Mouse (Mus musculus): ENCODE measurements around the gene Cfl1.
A peak's percentile ranks its signal among the peaks of the same experiment; 100 is the strongest.
"Not testable (repeated sequence)": the region's sequence is repeated elsewhere in the genome, so short reads cannot be mapped to it uniquely, and the experiment has no call there.

Gene Cfl1

GRCm38 (mm10) chr19:5489721-5490120, 534 bp upstream of the Cfl1 start:
- not testable (repeated sequence) for DNase-seq (ENCODE audit: low read depth)

GRCm38 (mm10) chr19:5490898-5491708, 848 bp downstream of the Cfl1 start:
- peak; percentile 78 for DNase-seq (ENCODE audit: low read depth)

- DNase-seq (ENCODE audit: low read depth), result no peak
These were observed 2.4 kb downstream of the Cfl1 start for GRCm38 (mm10) chr19:5492641-5493040.

- not testable (repeated sequence) for DNase-seq (ENCODE audit: low read depth)
These were observed 3.1 kb downstream of the Cfl1 start for GRCm38 (mm10) chr19:5493301-5493721.

- no peak for DNase-seq (ENCODE audit: low read depth)
These were observed 4.1 kb downstream of the Cfl1 start for GRCm38 (mm10) chr19:5494314-5494713.

DNA sequence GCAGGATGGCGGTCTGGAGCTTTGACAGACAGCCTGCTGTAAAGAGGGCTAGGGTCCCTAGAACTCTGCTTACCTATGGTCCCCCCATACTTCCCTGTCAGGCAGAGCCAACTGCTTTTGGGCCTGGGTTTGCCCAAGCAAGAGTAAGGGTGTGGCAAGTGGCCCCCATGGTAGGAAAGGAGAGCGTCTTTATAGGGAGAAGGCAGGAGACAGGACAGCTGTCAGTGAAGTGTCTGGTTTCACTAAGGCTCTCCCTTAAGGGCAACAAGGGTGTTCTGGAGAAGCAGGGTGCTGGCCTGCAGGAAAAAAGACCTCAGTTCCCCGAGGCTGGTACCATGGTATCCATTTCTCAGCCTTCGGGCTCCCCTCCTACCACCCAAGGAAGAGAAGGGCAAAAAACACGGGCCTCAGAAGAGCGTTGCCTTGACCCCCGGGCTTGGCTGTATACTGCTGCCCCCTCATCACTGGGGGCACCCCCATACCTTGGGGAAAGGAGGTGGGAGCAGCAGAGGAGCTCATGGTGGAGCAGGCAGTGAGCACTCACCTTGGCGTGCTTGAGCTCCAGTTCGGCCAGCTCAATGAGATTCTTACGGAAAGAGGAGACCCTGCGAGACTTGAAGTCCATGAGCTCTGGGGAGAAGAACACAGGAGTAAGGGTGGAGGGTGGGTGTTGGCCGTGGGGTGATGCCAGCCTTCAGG, 5.2 kb downstream of the Cfl1 start:
- DNase-seq (ENCODE audit: low read depth), result no peak

- no peak for DNase-seq (ENCODE audit: low read depth)
These were observed 5.8 kb downstream of the Cfl1 start for GRCm38 (mm10) chr19:5496052-5496370.

DNA sequence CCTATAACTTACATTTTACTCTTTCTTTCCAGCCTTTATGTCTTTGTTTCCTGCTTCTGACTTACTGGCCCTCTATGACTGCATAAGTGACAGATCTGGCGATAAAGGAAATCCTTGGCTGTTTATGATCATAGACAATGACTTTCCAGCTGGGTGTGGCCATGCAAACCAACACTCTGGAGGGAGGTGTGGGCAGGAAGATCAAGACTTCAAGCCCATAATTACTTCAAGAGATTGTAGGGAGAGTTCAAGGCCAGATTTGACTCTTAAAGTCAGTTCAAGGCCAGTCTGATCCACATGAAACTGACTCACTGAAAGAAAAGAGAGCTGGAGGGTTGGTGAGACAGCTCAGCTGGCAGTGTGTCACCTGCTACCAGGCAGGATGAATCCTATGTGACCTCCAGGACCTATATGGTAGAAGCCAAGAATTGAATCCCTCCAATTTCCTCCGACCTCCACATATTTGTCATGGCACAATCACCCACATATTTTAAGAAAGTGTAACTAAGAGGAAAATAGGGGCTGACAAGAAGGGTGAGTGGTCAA, 10.1 kb downstream of the Cfl1 start:
- no peak for DNase-seq (ENCODE audit: low read depth)

GRCm38 (mm10) chr19:5503687-5504086, 13.4 kb downstream of the Cfl1 start, which contains the start of gene 1700020D05Rik:
TSS of gene 1700020D05Rik (minus strand) at chr19:5503787.
- no peak for DNase-seq (ENCODE audit: low read depth)

DNA sequence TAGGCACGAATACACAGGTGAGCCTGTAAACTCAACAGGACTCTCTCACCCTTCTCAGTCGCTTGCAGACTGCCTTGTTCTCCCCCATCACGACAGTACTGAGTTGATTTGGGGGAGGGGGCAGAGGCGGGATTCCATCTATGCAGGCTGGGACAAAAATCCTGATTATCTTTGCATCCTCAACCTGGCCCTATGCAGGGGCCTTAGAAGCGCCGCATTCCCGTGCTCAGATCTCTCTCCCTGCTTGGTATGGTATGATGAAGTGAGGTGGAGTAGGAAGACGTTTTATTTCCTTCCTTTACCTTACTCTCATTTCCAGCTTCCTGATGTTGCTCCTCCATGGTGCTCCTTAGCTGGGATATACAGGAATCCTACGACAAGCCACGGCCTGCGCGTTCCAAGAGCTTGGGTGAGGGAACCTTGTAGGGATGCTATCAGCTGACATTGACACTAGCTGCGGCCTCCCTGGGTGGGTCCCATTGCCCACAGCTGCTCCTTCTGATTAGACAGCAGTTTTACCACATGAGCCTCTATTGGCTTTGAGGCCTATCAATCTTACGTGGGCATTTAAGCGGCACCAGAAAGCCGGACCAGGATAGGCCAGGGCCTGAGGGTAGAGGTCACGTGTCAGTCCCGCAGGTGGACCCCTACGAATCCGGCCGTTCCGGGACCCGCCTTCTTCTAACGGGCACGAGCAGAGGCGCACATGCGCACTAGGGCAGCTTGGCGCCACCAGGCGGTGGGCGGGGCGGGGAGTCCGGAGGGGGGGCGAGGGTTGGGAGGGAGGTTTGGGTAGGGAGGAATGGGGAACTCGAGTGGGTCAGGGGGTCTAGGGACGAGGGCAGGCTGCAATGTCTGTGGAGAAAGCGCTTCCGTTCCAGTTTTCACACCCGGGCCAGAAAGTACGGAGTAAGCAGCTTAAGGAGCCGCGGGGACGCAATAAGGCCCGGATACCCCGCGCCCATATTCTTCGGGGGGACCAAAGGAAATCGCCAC, 20.1 kb downstream of the Cfl1 start, which contains the start of gene Snx32:
Gene Snx32 (minus strand): TSS at position 508 of the 996 bp plus-strand sequence.
- DNase-seq (ENCODE audit: low read depth), result peak; percentile 98

DNA sequence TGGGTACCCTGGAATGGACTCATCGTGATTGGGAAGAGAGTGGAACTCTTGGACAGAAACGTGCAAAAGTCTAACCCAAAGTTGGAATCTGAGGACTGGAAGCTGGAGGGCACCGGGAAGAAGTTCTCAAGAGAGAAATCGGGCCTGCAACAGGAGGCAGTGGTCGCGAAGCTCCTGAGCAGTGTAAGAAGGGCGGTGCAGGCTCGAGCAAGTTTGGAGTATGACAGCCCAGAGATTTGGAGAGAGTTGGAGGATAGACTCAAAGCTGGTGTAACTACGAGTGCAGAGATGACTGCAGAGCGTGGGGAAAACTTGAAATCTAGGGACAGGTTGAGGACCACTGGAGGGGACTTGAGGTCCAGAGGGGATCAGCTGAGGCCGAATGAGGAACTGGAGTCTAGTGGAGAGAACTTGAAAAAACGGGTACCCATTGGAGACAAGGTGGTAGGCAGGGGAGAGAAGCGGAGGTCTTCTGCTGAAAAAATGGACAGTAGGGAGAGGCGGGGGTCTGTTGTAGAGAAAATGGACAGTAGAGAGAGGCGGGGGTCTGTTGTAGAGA, 20.9 kb downstream of the Cfl1 start:
- DNase-seq (ENCODE audit: low read depth), result no peak

- no peak for DNase-seq (ENCODE audit: low read depth)
These were observed 22.1 kb downstream of the Cfl1 start for GRCm38 (mm10) chr19:5512091-5513004.

GRCm38 (mm10) chr19:5513005-5513349, 22.7 kb downstream of the Cfl1 start:
- no peak for DNase-seq (ENCODE audit: low read depth)

DNA sequence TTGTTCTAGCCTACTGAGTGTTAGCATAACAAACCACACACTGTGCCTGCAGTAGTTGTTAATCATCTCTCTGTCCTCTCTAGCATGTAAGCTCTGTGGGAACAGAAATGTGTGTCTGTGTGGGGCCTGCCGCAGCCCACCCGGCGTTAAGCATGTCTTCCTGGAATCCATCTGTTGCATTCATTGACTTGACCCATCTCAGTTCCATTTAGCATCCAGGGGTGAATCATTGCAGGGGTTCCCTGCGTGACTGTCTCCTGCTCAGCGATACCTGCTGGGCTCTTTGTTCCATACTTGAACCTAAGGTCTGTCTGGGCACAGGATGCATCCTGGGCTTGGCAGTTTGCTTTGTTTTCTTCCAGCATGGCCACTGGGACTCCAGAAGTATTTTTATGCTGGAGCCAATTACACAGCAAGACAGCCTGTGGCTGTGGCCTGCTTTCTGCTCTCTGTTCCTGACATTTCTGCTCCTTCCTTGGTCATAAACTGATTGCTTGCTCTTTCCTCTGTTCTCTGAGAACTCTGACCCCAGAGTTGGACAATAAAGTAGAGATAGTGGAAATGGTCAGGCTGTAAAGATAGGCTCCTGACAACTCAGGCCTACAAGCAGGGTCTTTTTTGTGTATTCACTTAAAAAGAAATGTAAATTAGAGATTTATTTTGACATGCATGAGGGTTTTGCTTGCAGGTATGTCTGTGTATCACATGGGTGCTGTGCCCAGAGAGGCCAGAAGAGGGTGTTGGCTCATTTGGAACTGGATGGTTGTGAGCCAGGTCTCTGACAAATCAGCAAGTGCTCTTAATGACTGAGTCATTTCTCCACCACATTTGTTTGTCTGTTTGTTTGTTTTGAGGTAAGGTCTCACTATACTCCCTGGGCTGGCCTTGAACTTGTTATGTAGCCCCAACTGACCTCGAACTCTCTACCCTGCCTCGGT, 25.9 kb downstream of the Cfl1 start:
- no peak for DNase-seq (ENCODE audit: low read depth)

GRCm38 (mm10) chr19:5516906-5517505, 26.8 kb downstream of the Cfl1 start:
- no peak for DNase-seq (ENCODE audit: low read depth)

GRCm38 (mm10) chr19:5518721-5519120, 28.5 kb downstream of the Cfl1 start:
- DNase-seq (ENCODE audit: low read depth), result no peak

- no peak for DNase-seq (ENCODE audit: low read depth)
These were observed 34.9 kb downstream of the Cfl1 start for GRCm38 (mm10) chr19:5525204-5525603.

DNA sequence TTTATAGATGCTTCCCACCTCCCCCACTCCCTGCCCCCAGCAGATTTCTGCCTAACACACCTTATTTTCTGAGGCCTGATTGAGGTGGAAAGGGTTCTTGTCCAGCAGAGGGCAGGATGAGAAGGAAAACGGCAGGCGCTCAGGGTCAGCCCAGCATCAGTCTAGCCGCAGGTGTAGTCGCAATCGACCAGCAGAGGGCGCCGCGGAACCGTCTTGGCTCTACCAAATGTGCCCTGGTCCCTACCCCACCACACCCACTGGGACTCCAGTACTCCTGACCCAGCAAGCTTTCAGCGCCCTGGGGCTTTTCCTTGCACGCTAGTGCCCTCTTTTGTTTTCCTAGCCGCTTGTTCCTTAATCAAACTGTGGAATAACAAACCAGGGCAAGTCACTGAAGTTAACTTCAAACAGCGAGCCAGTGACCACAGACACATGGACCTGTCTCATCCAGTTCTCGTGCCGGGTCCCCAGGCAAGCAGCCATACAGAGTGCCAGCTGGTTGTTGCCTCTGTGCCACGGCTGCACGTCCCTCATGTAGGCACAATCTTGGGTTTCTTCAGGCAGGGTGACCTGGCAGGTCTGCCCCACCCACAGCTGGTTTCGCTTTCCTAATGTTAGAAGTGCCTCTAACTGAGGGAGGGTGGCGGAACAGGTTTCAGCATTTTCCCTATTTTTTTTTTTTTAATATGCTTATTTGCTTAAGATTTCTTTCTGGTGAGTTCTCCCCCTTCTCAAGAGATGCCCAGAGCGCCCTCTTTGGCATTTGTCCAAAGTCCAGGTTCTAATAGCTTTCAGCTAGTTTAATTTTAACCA, 39.3 kb downstream of the Cfl1 start:
- peak; percentile 92 for DNase-seq (ENCODE audit: low read depth)
